17 mouse cellular contexts compared by ENCODE assay signal in the genomic region with DNA sequence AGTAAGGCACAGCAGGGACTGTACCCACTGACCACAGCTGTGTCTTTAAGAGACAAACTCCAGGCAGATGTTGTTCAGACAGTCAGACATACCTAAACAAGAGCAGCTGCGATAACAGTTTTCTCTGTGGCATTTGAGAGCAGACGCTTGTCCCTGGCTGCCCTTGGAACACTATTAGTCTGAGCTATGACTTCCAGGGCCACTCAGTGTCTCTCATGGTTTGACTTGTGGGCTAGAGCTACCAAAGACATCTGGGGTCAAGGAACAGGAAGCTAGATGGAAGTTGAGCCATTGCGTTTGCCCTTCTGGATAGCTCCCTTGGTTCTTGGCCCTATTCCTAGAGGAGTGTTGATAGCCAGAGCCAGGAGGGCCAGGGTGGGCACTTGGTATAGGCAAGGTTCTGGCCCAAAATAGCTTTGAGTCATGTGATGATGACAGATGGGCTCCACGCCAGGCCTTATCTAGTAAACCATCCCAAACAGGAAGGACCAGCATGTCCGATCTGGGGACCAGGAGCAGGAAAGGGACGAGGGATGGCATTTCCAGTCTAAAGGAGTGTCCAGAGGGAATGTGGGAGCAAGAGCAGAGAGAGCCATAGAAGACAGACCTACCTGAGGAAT. TPM values are rescaled to one million over a fixed set of nuclear protein-coding genes. Genes with fewer than 3 reads are reported as not detected.
DNase-seq lines count a peak whose midpoint lies in the region; ATAC-seq and TF ChIP-seq lines count a peak whose summit lies in the region.
"Had no signal": no experiment of that assay in that cellular context is flagged by ENCODE, and none has a peak within 500 bp of the region (broad histone marks: within the 10 kb centered on the region; RNA-seq: fewer than 3 reads in every experiment).

No protein-coding gene starts in this region.

- peaks cover 10% of the 10 kb centered on the region for H3K79me3 ChIP-seq in C2C12 (ENCODE audit: low read depth)

- 53% methylated on average over 6 of the region's 6 CpGs for WGBS in liver, postnatal 0 days (ENCODE audit: insufficient replicate concordance)
- WGBS in midbrain, embryonic 10.5 days, result 85% methylated on average over 6 of the region's 6 CpGs

- H3K4me2 ChIP-seq in liver, postnatal 0 days (ENCODE audit: low read depth, low read length), result no peak overlapping the region
- H3K4me2 ChIP-seq: hindbrain, embryonic 13.5 days; midbrain, embryonic 12.5 days had no signal

- H3K27me3 ChIP-seq in C2C12 (ENCODE audit: control insufficient read depth, insufficient read depth, insufficient read length), result no peaks in the 10 kb centered on the region
- H3K27me3 ChIP-seq in liver, postnatal 0 days (ENCODE audit: insufficient read depth, low read length), result peaks cover 36% of the 10 kb centered on the region
- H3K27me3 ChIP-seq in midbrain, embryonic 10.5 days (ENCODE audit: low read depth, poor library complexity, severe bottlenecking), result peaks cover 60% of the 10 kb centered on the region

- no peak for TF ChIP-seq EP300 in liver, postnatal 0 days (IDR thresholded peaks at IDR 0.05; ENCODE audit: low read depth)

- no peak for ATAC-seq in liver, postnatal 0 days

- no peak for TF ChIP-seq CTCF in C2C12 (IDR thresholded peaks at IDR 0.05; ENCODE audit: control insufficient read depth, insufficient read depth, insufficient read length)
- no peak for TF ChIP-seq CTCF in liver, postnatal 0 days (IDR thresholded peaks at IDR 0.05; ENCODE audit: low read depth)

- no peak overlapping the region for H3K27ac ChIP-seq in liver, postnatal 0 days (ENCODE audit: low read depth)
- no peak overlapping the region for H3K27ac ChIP-seq in midbrain, embryonic 10.5 days (replicated peaks)
- H3K27ac ChIP-seq: hindbrain, embryonic 13.5 days; midbrain, embryonic 12.5 days had no signal

- peaks cover 4% of the 10 kb centered on the region for H3K36me3 ChIP-seq in C2C12 (ENCODE audit: control insufficient read depth, insufficient read depth)
- no peaks in the 10 kb centered on the region for H3K36me3 ChIP-seq in liver, postnatal 0 days (replicated peaks; ENCODE audit: insufficient read depth, low read length)
- H3K36me3 ChIP-seq in midbrain, embryonic 10.5 days, result no peaks in the 10 kb centered on the region
- H3K36me3 ChIP-seq: hindbrain, embryonic 13.5 days; midbrain, embryonic 12.5 days had no signal

- peaks cover 14% of the 10 kb centered on the region; the same call in 1 of the 2 replicates for H3K4me1 ChIP-seq in liver, postnatal 0 days (ENCODE audit: insufficient read depth)
- peaks cover 33% of the 10 kb centered on the region for H3K4me1 ChIP-seq in midbrain, embryonic 10.5 days

- H3K9me3 ChIP-seq in liver, postnatal 0 days (ENCODE audit: low read length), result no peaks in the 10 kb centered on the region
- no peaks in the 10 kb centered on the region for H3K9me3 ChIP-seq in midbrain, embryonic 10.5 days (replicated peaks)
- H3K9me3 ChIP-seq: hindbrain, embryonic 13.5 days; midbrain, embryonic 12.5 days had no signal

- intact Hi-C loops in left cerebral cortex, postnatal 25 days (cut with DNase I), result no loop called here

- no peak overlapping the region for H3K9ac ChIP-seq in liver, postnatal 0 days (replicated peaks)
- H3K9ac ChIP-seq: hindbrain, embryonic 13.5 days; midbrain, embryonic 12.5 days had no signal

- no peak overlapping the region for H3ac ChIP-seq in C2C12 (ENCODE audit: control insufficient read depth, insufficient read length, low read depth)

- H3K4me3 ChIP-seq in C2C12 (ENCODE audit: insufficient read depth, poor library complexity, severe bottlenecking), result no peak overlapping the region
- H3K4me3 ChIP-seq in liver, postnatal 0 days (ENCODE audit: low read depth, low read length), result no peak overlapping the region
- H3K4me3 ChIP-seq in midbrain, embryonic 10.5 days, result no peak overlapping the region
- H3K4me3 ChIP-seq: hindbrain, embryonic 13.5 days; midbrain, embryonic 12.5 days had no signal

- peak; percentile 44 for DNase-seq in cerebellum, adult 9-11 months
- DNase-seq in cerebellum, adult 11-12 months, result no peak
- peak; percentile 80 for DNase-seq in kidney, adult 11 months
- peak; percentile 86 to 90 for DNase-seq in lung, adult 18-20 months
- no peak for DNase-seq in left cerebral cortex, postnatal 25 days (ENCODE audit: low spot score in 2 of 2)
- DNase-seq in liver, postnatal 0 days, result no peak
- no peak for DNase-seq in midbrain, embryonic 10.5 days (ENCODE audit: low spot score)
- DNase-seq: cerebellum, adult 2 months; right cerebral cortex, postnatal 25 days; thymus, adult 18-20 months had no signal

- peaks cover 20% of the 10 kb centered on the region for H3K79me2 ChIP-seq in C2C12 (ENCODE audit: control insufficient read depth, insufficient read depth)

TF ChIP-seq in C2C12, 6 proteins besides CTCF, POLR2A, EP300 and RAD21:
- TF ChIP-seq MYOD1 (IDR thresholded peaks at IDR 0.05; ENCODE audit: control insufficient read depth, insufficient read length, low read depth) (peak; percentile 32), USF1 (IDR thresholded peaks at IDR 0.05; ENCODE audit: low read depth) (peak; percentile 32), MAX (IDR thresholded peaks at IDR 0.05) (no peak), CEBPB (IDR thresholded peaks at IDR 0.05; ENCODE audit: low read depth) (no peak), MYOG (IDR thresholded peaks at IDR 0.05; ENCODE audit: control insufficient read depth, extremely low read depth, insufficient read length) (no peak), FOSL1 (IDR thresholded peaks at IDR 0.05; ENCODE audit: insufficient read depth, low read length, poor library complexity, severe bottlenecking) (no peak)

RNA-seq across cellular contexts. Expression of a gene that starts 2.8 kb away (rescaled TPM):
- polyA plus RNA-seq in C2C12 (2012; fragmentation: generic; extraction: Trizol), result 51.1 TPM
- 10 to 100 TPM; 13.8 to 14.5 TPM for total RNA-seq in left cerebral cortex, postnatal 25 days (2021)
- polyA plus RNA-seq in liver, postnatal 0 days (2015; fragmentation: Nextera tagmentation; extraction: Ambion mirVana), result 0.97 and 1.0 TPM in 2 replicates
- 5.1 and 5.4 TPM in 2 replicates for polyA plus RNA-seq in midbrain, embryonic 10.5 days (2016; fragmentation: Nextera tagmentation; extraction: Ambion mirVana)
- total RNA-seq: MEL had no signal

RNA-seq across cellular contexts. Expression of a gene that starts 38.2 kb away (rescaled TPM):
- polyA plus RNA-seq in C2C12 (2012; fragmentation: generic; extraction: Trizol), result 1.8 TPM
- 10 to 100 TPM; 87.3 to 88.7 TPM for total RNA-seq in left cerebral cortex, postnatal 25 days (2021)
- polyA plus RNA-seq in liver, postnatal 0 days (2015; fragmentation: Nextera tagmentation; extraction: Ambion mirVana), result 16.2 and 17.3 TPM in 2 replicates
- 9.7 and 15.3 TPM in 2 replicates for polyA plus RNA-seq in midbrain, embryonic 10.5 days (2016; fragmentation: Nextera tagmentation; extraction: Ambion mirVana)

RNA-seq across cellular contexts. Expression of a gene that starts 40.6 kb away (rescaled TPM):
- polyA plus RNA-seq in C2C12 (2012; fragmentation: generic; extraction: Trizol), result 31.8 TPM
- not detected for total RNA-seq in left cerebral cortex, postnatal 25 days (2021)
- polyA plus RNA-seq in liver, postnatal 0 days (2015; fragmentation: Nextera tagmentation; extraction: Ambion mirVana), result not detected in 2 replicates
- polyA plus RNA-seq in midbrain, embryonic 10.5 days (2016; fragmentation: Nextera tagmentation; extraction: Ambion mirVana), result 0.89 and 1.3 TPM in 2 replicates
- total RNA-seq: layer of hippocampus, postnatal 10 days; liver, adult 2 months; MEL had no signal
- polyA plus RNA-seq: liver, adult 2 months; neural tube, embryonic 14.5 days had no signal

Comparison
In these comparisons a context has a peak if more than half of its experiments do, and no peak if none do; other contexts are left out.
1. DNase-seq: peak in cerebellum, adult 9-11 months (single experiment), kidney, adult 11 months (single experiment) and lung, adult 18-20 months (2 of 2); none in cerebellum, adult 11-12 months (single experiment), left cerebral cortex, postnatal 25 days (0 of 2), liver, postnatal 0 days (single experiment) and midbrain, embryonic 10.5 days (single experiment).
2. RNA of a gene that starts 40.6 kb away (polyA plus RNA-seq): 31.8 TPM in C2C12 (single experiment); 0.89 to 1.3 TPM in midbrain, embryonic 10.5 days and not detected in liver, postnatal 0 days; every median in the first group is over 10 times any median in the second.